Mouse (Mus musculus) skeletal muscle tissue, adult 2 months (tissue): ENCODE data around the gene Polr3k.
A peak's percentile ranks its signal among the peaks of the same experiment; 100 is the strongest.

Experiments used
- DNase-seq: peaks from one replicate; pipeline ENCODE4 v3.0.0-alpha.2; 2012; ENCODE audit warnings: low read depth, low spot score

Gene Polr3k

GRCm38 (mm10) chr2:181863791-181864535 is at the start of gene Polr3k:
Gene Polr3k, plus strand, starts transcription at chr2:181864337.
- DNase-seq = peak; percentile 93

GRCm38 (mm10) chr2:181829032-181829650 is 35.0 kb upstream of the Polr3k start:
- DNase-seq = no peak

- no peak for DNase-seq
Measured at GRCm38 (mm10) chr2:181832745-181833144, 31.4 kb upstream of the Polr3k start.

DNA sequence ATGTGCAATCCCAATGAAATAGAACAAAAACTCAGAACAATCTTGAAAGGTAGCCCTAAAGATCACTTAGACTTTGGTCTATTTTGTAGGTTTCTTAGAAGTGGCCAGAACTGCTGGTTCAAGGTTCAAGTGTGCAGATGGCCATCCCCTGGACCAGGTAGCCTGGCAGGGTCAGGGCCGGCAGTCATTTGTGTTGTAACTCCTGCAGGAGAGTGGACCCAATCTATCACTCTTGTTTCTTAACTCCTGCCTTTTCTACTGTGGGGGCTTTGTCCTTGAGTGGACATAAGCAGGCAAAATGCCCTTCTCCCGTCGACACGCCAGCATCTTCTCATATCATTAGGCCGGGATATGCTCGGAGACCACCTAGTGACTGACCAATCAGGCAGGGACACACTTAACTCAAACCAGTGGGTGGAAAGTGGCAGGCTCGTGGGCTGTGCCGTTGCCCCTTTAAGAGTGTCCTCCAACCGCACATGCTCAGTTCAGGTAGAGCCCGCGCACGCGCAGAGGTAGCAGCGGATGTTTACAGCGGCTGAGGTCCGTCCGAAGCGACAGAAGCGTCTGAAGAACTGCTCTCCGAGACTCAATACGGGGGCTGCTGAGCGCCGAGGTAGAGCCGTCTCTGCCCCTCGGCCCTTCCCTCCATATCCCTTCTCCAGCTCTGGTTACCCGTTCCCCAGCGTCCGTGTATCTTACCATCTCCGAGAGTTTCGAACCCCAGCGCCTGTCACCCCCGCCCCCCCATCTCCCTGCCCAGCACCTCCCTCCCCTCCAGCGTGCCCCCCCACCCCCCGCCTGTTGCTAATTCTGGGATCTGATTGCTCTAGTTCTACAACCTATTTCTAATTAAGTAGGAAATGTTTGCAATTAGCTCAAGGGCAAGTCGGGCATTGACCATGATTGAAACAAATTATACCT is 26.5 kb upstream of the Polr3k start, which contains the start of gene Pcmtd2:
Gene Pcmtd2 (plus strand): TSS at position 483 of the 921 bp plus-strand sequence.
- peak; percentile 94 for DNase-seq

DNA sequence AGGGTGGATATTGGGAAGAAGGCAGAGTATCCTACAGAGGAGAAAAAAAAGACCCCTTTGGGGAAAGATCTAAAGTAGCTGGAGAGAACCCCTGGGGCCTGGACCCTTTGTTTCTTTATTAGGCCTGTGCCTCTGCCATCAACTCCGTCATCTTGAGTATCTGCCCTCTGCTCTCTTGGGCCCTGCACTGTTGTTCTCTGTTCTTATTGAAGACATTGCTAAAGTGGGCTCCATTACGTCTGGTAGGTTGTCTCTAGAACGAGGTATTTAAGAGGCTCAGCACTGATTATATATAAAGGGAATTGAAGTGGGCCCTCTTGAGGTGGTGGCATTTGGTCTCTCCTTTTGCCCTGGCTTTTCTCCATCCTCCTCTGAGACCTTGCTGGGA is 25.9 kb upstream of the Polr3k start:
- DNase-seq = no peak

GRCm38 (mm10) chr2:181845709-181846394 is 18.3 kb upstream of the Polr3k start:
- no peak for DNase-seq

- DNase-seq = no peak
Measured at GRCm38 (mm10) chr2:181864536-181864860, 361 bp downstream of the Polr3k start.

- DNase-seq = peak; percentile 32
Measured at GRCm38 (mm10) chr2:181866931-181867330, 2.8 kb downstream of the Polr3k start.

DNA sequence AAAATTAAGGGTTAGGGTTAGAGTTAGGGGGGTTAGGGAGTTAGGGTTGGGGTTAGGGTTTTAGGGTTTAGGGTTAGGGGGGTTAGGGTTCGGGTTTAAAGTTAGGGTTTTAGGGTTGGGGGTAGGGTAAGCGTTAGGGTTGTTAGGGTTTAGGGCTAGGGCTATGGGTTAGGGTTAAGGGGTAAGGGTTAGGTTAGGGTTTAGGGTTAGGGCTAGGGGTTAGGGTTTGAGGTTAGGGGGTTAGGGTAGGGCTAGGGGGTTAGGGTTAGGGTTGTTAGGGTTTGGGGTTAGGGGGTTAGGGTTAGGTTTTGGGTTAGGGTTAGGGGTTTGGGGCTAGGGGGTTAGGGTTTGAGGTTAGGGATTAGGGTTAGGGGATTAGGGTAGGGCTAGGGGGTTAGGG is 6.9 kb downstream of the Polr3k start:
- DNase-seq = no peak

GRCm38 (mm10) chr2:181878903-181879302 is 14.8 kb downstream of the Polr3k start:
- no peak for DNase-seq

- DNase-seq = no peak
Measured at GRCm38 (mm10) chr2:181883022-181883749, 19.0 kb downstream of the Polr3k start.

DNA sequence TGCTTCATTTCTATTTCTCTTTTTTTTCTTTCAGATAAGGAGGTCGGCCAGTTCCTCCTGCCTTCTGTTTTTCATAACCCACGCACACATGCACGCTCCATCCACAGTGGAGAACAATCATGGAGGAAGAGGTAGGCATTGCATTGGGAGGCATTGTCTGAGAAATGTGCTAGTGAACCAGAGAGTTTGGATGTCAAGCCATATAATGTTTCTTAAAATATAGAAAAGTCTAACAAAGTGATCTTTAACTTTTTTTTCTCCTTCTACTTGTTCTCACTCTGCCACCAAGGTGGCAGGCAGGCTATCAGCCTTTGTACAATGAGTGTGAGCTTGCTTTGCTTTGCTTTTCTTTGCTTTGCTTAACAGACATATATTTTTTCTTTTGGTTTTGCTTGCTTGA is 53.7 kb downstream of the Polr3k start:
- DNase-seq = peak; percentile 49

DNA sequence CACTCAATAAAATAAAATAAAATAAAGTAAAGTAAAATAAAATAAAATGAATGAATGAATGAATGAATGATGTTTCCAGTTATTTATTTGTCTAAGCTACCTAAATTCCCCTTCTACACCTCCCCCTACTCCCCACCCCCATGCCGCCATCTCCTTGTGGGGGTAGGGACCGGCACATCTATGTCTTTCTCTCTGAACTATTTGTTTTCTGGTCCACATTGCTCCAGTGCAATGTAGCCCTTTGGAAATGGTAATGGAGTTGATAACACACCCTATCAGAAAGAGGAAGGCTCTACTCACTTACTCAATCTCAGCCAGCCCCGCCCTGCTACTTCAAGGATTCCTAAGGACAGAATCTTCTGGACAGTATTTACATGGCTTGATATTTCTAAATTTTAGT is 54.4 kb downstream of the Polr3k start:
- DNase-seq = peak; percentile 44
